Mouse (Mus musculus) limb, embryonic 12.5 days (tissue): ENCODE measurements around the gene Nav3. TPM values are rescaled to one million over a fixed set of nuclear protein-coding genes. Genes with fewer than 3 reads are reported as not detected.

Experiments used
- ATAC-seq: fragments of 200-750 bp; cut with Nextera tagmentation; 2 replicates; pipeline ENCODE4 v1.8.0; 2017; ENCODE audit warnings: low read depth, moderate TSS enrichment; ENCODE audit not compliant: insufficient number of reproducible peaks, insufficient read depth, low FRiP score, low TSS enrichment
- H3K27ac ChIP-seq: fragments of 300-500 bp; sonication (generic); 2 replicates; pipeline ENCODE4 v1.5.1; 2016; ENCODE audit warnings: mild to moderate bottlenecking, moderate library complexity
- H3K27me3 ChIP-seq: fragments of 300-500 bp; sonication (generic); 2 replicates; pipeline ENCODE4 v1.6.1; 2016; ENCODE audit warnings: mild to moderate bottlenecking, moderate library complexity
- H3K36me3 ChIP-seq: fragments of 300-500 bp; sonication (generic); 2 replicates; pipeline ENCODE4 v1.6.1; 2016; ENCODE audit warnings: mild to moderate bottlenecking, moderate library complexity
- H3K4me1 ChIP-seq: fragments of 300-500 bp; sonication (generic); replicated peaks from 2 replicates; pipeline ENCODE4 v1.6.1; 2016
- H3K4me2 ChIP-seq: fragments of 300-500 bp; sonication (generic); 2 replicates; pipeline ENCODE4 v1.6.1; 2016; ENCODE audit warnings: mild to moderate bottlenecking, moderate library complexity
- H3K4me3 ChIP-seq: fragments of 300-500 bp; sonication (generic); replicated peaks from 2 replicates; pipeline ENCODE4 v1.5.1; 2016; ENCODE audit warnings: mild to moderate bottlenecking
- H3K9ac ChIP-seq: fragments of 300-500 bp; sonication (generic); replicated peaks from 2 replicates; pipeline ENCODE4 v1.6.1; 2016; ENCODE audit warnings: mild to moderate bottlenecking, moderate library complexity
- H3K9me3 ChIP-seq: fragments of 300-500 bp; sonication (generic); 2 replicates; pipeline ENCODE4 v1.6.1; 2016; ENCODE audit warnings: mild to moderate bottlenecking, moderate library complexity
- WGBS: fragments of 180-500 bp; shearing (Covaris S2); methylation state at CpG from one replicate; pipeline ENCODE4 v1.1.7; 2016; 5-methylcytosine and 5-hydroxymethylcytosine counted together
- polyA plus RNA-seq: library from polyadenylated mRNA; unstranded; fragments of >200 nt; fragmentation: Nextera tagmentation; extraction: Ambion mirVana; gene quantifications from 2 replicates; pipeline ENCODE4 v1.2.1, GENCODE M21; 2016

Gene Nav3
- polyA plus RNA-seq, result 2.3 and 3.0 TPM in 2 replicates

- Histone ChIP-seq H3K27ac (no peak within 1 kb of the TSS), H3K4me1 (peaks cover 5% of the 10 kb centered on the region; the same call in 1 of the 2 replicates), H3K9ac (peak within 1 kb of the TSS; percentile 67), H3K9me3 (no peaks in the 10 kb centered on the region), H3K4me2 (peak within 1 kb of the TSS; percentile 85), H3K4me3 (peak within 1 kb of the TSS; percentile 59), H3K36me3 (no peaks in the 10 kb centered on the region), H3K27me3 (peaks cover 40% of the 10 kb centered on the region)
- 1% methylated on average over 31 of the region's 50 CpGs for WGBS
- peak; percentile 89 for ATAC-seq
Observed at GRCm38 (mm10) chr10:110455838-110456493, at the start of gene Nav3. TSS of gene Nav3 (minus strand) at chr10:110456204.

GRCm38 (mm10) chr10:110485306-110485705, 29.3 kb upstream of the Nav3 start:
- H3K27me3 ChIP-seq, result no peaks in the 10 kb centered on the region
- no peak overlapping the region for H3K27ac ChIP-seq
- H3K9me3 ChIP-seq, result no peaks in the 10 kb centered on the region
- no peak overlapping the region for H3K4me2 ChIP-seq
- H3K9ac ChIP-seq, result no peak overlapping the region
- H3K36me3 ChIP-seq, result no peaks in the 10 kb centered on the region
- H3K4me1 ChIP-seq, result no peaks in the 10 kb centered on the region
- WGBS, result 93% methylated on average over 5 of the region's 5 CpGs
- ATAC-seq, result no peak
- H3K4me3 ChIP-seq, result no peak overlapping the region

- 73% methylated on average over 8 of the region's 8 CpGs for WGBS
- Histone ChIP-seq H3K27ac (no peak overlapping the region), H3K36me3 (no peaks in the 10 kb centered on the region), H3K4me3 (no peak overlapping the region), H3K27me3 (no peaks in the 10 kb centered on the region), H3K9me3 (no peaks in the 10 kb centered on the region), H3K4me2 (no peak overlapping the region), H3K4me1 (no peaks in the 10 kb centered on the region), H3K9ac (no peak overlapping the region)
- ATAC-seq, result no peak
Observed at GRCm38 (mm10) chr10:110484822-110485221, 28.8 kb upstream of the Nav3 start.

GRCm38 (mm10) chr10:110479189-110479588, 23.2 kb upstream of the Nav3 start:
- Histone ChIP-seq H3K27me3 (no peaks in the 10 kb centered on the region), H3K27ac (no peak overlapping the region), H3K36me3 (no peaks in the 10 kb centered on the region), H3K4me3 (no peak overlapping the region), H3K9me3 (no peaks in the 10 kb centered on the region), H3K4me1 (no peaks in the 10 kb centered on the region), H3K9ac (no peak overlapping the region), H3K4me2 (no peak overlapping the region)
- no peak for ATAC-seq
- WGBS, result 86% methylated on average over 3 of the region's 3 CpGs

GRCm38 (mm10) chr10:110477689-110478314, 21.8 kb upstream of the Nav3 start:
- Histone ChIP-seq H3K9me3 (no peaks in the 10 kb centered on the region), H3K27me3 (no peaks in the 10 kb centered on the region), H3K36me3 (no peaks in the 10 kb centered on the region), H3K27ac (no peak overlapping the region), H3K4me1 (no peaks in the 10 kb centered on the region), H3K4me2 (no peak overlapping the region), H3K9ac (no peak overlapping the region), H3K4me3 (no peak overlapping the region)
- 63% methylated on average over 11 of the region's 11 CpGs for WGBS
- peak; percentile 52; the same call in 1 of the 2 replicates for ATAC-seq

DNA sequence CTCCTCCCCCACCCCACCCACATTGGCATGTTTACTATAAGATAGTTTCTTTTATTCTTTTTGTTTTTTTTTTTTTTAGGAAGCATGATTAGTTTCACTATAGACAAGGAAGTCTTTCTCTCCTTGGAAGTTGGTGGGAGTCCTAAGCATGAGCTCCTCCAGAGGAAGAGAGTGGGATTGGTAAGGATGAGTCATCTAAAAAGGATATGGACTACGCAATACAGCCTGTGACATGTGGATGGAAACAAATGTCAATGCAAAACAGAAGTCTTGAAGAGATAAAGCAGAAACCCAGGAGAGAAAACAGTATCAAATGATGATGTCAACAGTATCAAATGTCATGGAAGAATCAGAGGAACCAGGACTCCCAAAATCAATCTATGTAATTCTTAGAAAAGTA, 18.1 kb upstream of the Nav3 start:
- Histone ChIP-seq H3K9ac (no peak overlapping the region), H3K27me3 (no peaks in the 10 kb centered on the region), H3K9me3 (no peaks in the 10 kb centered on the region), H3K27ac (no peak overlapping the region), H3K4me3 (no peak overlapping the region), H3K36me3 (no peaks in the 10 kb centered on the region), H3K4me1 (no peaks in the 10 kb centered on the region), H3K4me2 (no peak overlapping the region)
- 77% methylated on average over 1 of the region's 1 CpGs for WGBS
- no peak for ATAC-seq

GRCm38 (mm10) chr10:110469445-110469844, 13.4 kb upstream of the Nav3 start:
- H3K9ac ChIP-seq, result no peak overlapping the region
- WGBS, result 50% methylated on average over 4 of the region's 4 CpGs
- H3K27ac ChIP-seq, result no peak overlapping the region
- H3K27me3 ChIP-seq, result no peaks in the 10 kb centered on the region
- peaks cover 5% of the 10 kb centered on the region; the same call in 1 of the 2 replicates for H3K9me3 ChIP-seq
- H3K4me3 ChIP-seq, result no peak overlapping the region
- no peaks in the 10 kb centered on the region for H3K4me1 ChIP-seq
- no peaks in the 10 kb centered on the region for H3K36me3 ChIP-seq
- no peak for ATAC-seq
- no peak overlapping the region for H3K4me2 ChIP-seq

DNA sequence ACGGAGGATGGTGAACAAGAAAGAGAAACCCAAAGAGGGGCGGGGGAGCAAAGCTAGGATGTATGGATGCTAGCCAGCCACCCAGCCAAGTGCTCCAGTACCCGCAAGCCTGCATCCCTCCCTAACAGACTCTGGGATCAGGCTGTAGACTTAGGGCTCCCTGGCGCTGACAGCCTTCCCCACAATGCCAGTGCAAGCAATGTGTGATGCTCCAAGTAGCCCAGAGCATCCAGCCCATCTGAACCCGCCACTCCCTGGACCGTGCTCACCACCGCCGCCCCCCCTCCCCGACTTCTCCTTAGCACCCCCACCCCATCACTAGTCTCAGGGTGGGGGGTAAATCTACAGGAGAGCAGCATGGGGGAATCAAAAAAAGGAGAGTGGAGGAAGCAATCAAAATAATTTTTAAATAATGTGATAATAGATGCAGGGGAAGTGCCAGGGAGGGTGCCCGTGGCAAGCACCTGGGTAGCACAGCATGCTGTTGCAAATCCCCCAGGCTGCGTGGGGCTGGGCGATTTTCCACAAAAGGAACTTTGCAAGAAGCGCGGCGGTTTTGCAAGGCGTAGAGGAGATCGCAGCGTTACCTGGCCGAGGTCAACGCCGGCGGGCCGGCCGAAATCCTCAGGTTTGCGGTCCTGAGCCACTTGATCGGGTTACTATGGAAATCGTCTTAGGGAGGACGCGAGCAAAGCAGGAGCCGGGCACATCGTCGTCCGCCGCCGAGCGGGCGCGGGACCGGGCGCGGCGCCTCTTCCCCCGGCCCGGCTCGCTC, 754 bp downstream of the Nav3 start:
- H3K27ac ChIP-seq, result no peak overlapping the region
- peaks cover 5% of the 10 kb centered on the region; the same call in 1 of the 2 replicates for H3K4me1 ChIP-seq
- no peaks in the 10 kb centered on the region for H3K36me3 ChIP-seq
- H3K27me3 ChIP-seq, result peaks cover 40% of the 10 kb centered on the region
- under 1% methylated on average over 44 of the region's 45 CpGs for WGBS
- H3K4me3 ChIP-seq, result peak overlapping the region; percentile 59
- H3K9me3 ChIP-seq, result no peaks in the 10 kb centered on the region
- H3K4me2 ChIP-seq, result peak overlapping the region; percentile 85
- ATAC-seq, result peak; percentile 53; the same call in 1 of the 2 replicates
- peak overlapping the region; percentile 67 for H3K9ac ChIP-seq

DNA sequence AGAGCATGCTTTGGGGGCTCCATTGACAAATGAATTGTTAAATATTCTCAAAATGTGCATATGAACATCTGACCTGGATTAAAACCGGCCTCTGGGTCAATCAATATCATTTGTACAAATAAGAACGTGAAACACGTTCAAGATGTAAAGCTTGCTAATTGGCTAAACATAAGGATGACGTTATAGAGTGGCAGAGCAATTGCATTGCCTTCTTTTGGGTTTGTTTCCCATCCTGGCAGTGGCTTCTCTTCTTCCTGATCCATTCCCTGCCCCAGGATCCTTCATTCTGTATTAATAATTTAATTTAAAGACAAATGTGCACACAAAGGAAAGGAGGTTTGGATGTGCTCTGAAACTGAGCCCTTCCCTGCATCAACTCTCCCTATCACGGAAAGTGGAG, 2.4 kb downstream of the Nav3 start:
- 49% methylated on average over 5 of the region's 5 CpGs for WGBS
- H3K27me3 ChIP-seq, result peaks cover 40% of the 10 kb centered on the region
- no peak overlapping the region for H3K9ac ChIP-seq
- H3K36me3 ChIP-seq, result no peaks in the 10 kb centered on the region
- H3K4me3 ChIP-seq, result no peak overlapping the region
- H3K4me2 ChIP-seq, result no peak overlapping the region
- H3K4me1 ChIP-seq, result peaks cover 5% of the 10 kb centered on the region; the same call in 1 of the 2 replicates
- ATAC-seq, result no peak
- H3K27ac ChIP-seq, result no peak overlapping the region
- no peaks in the 10 kb centered on the region for H3K9me3 ChIP-seq

DNA sequence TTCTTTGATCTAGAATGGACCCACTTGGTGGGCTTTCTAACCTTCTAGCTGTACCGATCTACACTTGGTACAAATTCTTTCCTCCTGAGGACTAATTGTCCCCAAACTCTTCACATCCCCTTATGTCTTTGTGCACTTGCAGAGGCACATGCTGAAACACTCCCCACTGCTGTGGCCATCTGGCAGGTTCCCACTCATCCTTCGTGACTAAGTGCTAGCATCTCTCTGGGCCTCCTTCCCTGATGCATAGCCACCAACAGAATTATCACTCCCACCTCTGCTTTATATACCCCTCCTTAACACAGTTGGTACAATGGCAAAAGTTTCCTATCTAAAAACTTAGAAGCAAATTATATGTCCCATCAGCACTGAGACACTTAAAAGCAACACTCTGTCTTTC, 15.6 kb downstream of the Nav3 start:
- no peak overlapping the region for H3K4me2 ChIP-seq
- H3K9ac ChIP-seq, result no peak overlapping the region
- no peak overlapping the region for H3K27ac ChIP-seq
- H3K36me3 ChIP-seq, result no peaks in the 10 kb centered on the region
- no peak overlapping the region for H3K4me3 ChIP-seq
- no peaks in the 10 kb centered on the region for H3K9me3 ChIP-seq
- no peaks in the 10 kb centered on the region for H3K4me1 ChIP-seq
- 92% methylated on average over 2 of the region's 2 CpGs for WGBS
- no peak for ATAC-seq
- H3K27me3 ChIP-seq, result no peaks in the 10 kb centered on the region

DNA sequence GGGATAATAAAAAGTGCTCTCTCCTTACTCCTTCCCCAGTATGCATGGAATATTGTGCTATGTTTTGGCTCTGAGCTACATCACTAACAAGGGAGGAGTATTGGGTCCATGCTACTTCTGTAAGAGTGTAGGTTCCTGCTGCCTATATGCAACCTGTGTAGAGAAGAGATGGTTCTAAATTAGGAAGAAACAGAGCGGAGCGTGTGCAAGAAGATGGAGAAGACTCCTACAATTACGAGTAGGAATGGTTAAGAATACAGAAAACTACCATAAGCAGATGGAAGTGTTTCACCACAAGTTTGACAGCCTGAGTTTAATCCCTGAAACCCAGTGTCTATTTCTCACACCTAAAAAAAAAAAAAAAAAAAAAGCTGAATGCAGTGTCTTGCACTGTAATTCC, 24.9 kb downstream of the Nav3 start:
- Histone ChIP-seq H3K4me3 (no peak overlapping the region), H3K27me3 (no peaks in the 10 kb centered on the region), H3K9me3 (no peaks in the 10 kb centered on the region), H3K9ac (no peak overlapping the region), H3K4me2 (no peak overlapping the region), H3K36me3 (no peaks in the 10 kb centered on the region), H3K27ac (no peak overlapping the region), H3K4me1 (no peaks in the 10 kb centered on the region)
- WGBS, result 92% methylated on average over 3 of the region's 3 CpGs
- ATAC-seq, result no peak
